Mouse (Mus musculus) neural tube, embryonic 11.5 days (tissue): ENCODE data around the gene Cyp4f40. TPM values are rescaled to one million over a fixed set of nuclear protein-coding genes. Genes with fewer than 3 reads are reported as not detected.
"Not testable (repeated sequence)": the region's sequence is repeated elsewhere in the genome, so short reads cannot be mapped to it uniquely, and the experiment has no call there.

Experiments used
- ATAC-seq: fragments of 200-750 bp; cut with Nextera tagmentation; 2 replicates; pipeline ENCODE4 v1.8.0; 2017; ENCODE audit warnings: moderate number of reproducible peaks, mild to moderate bottlenecking, moderate TSS enrichment, moderate library complexity; ENCODE audit not compliant: insufficient read depth, low FRiP score, low TSS enrichment
- DNase-seq: peaks from one replicate; pipeline ENCODE4 v3.0.0-alpha.2; 2015; ENCODE audit warnings: low spot score
- H3K27ac ChIP-seq: fragments of 300-500 bp; sonication (generic); 2 replicates; pipeline ENCODE4 v1.5.1; 2014; ENCODE audit warnings: low read depth, mild to moderate bottlenecking, low read length
- H3K27me3 ChIP-seq: fragments of 300-500 bp; sonication (generic); 2 replicates; pipeline ENCODE4 v1.6.1; 2014; ENCODE audit warnings: mild to moderate bottlenecking, low read length, mixed read lengths; ENCODE audit not compliant: control insufficient read depth, insufficient read depth
- H3K36me3 ChIP-seq: fragments of 300-500 bp; sonication (generic); 2 replicates; pipeline ENCODE4 v1.6.1; 2014; ENCODE audit warnings: mild to moderate bottlenecking, low read length, moderate library complexity, mixed read lengths; ENCODE audit not compliant: control insufficient read depth, insufficient read depth
- H3K4me1 ChIP-seq: fragments of 300-500 bp; sonication (generic); 2 replicates; pipeline ENCODE4 v1.6.1; 2014; ENCODE audit warnings: low read length, mixed read lengths; ENCODE audit not compliant: control insufficient read depth, insufficient read depth
- H3K4me2 ChIP-seq: fragments of 300-500 bp; sonication (generic); 2 replicates; pipeline ENCODE4 v1.6.1; 2014; ENCODE audit warnings: low read depth, mild to moderate bottlenecking, moderate library complexity
- H3K4me3 ChIP-seq: fragments of 300-500 bp; sonication (generic); 2 replicates; pipeline ENCODE4 v1.5.1; 2014; ENCODE audit warnings: low read depth, low read length
- H3K9ac ChIP-seq: fragments of 300-500 bp; sonication (generic); 2 replicates; pipeline ENCODE4 v1.6.1; 2014; ENCODE audit warnings: mild to moderate bottlenecking, low read length
- H3K9me3 ChIP-seq: fragments of 300-500 bp; sonication (generic); 2 replicates; pipeline ENCODE4 v1.6.1; 2016; ENCODE audit warnings: low read length; ENCODE audit not compliant: control insufficient read depth
- WGBS: fragments of 180-500 bp; shearing (Covaris S2); extraction: QIAGEN DNeasy Blood & Tissue Kit; methylation state at CpG from one replicate; pipeline ENCODE4 v1.1.7; 2014; 5-methylcytosine and 5-hydroxymethylcytosine counted together
- polyA plus RNA-seq: library from polyadenylated mRNA; unstranded; fragments of >200 nt; fragmentation: Nextera tagmentation; extraction: Ambion mirVana; gene quantifications from 2 replicates; pipeline ENCODE4 v1.2.1, GENCODE M21; 2014

The Cyp4f40 gene
- polyA plus RNA-seq, 1 experiment from 2014 or later: not detected

DNA sequence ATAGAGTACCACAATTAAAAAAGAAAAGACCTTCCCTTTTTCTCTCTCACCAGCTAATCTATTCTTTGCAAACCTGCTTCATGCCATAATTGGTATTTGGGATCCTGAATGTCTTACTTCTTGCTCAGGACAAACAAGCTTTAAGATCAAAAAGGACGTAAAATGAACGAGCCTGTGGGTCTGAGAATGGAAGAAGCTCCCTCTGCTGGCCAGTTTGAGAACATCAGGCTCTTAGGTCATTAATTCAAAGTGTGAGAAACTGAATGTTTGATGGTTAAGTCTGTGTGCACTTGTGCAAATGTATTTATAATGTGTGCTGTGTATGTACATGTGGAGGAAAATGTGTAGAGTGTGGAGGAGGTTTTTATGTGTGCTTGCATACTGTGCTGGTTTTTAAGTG lies 21.7 kb downstream of the Cyp4f40 start:
- Histone ChIP-seq H3K4me3 (no peak overlapping the region), H3K4me1 (peaks cover 1% of the 10 kb centered on the region; the same call in 1 of the 2 replicates), H3K4me2 (no peak overlapping the region), H3K27me3 (no peaks in the 10 kb centered on the region), H3K36me3 (no peaks in the 10 kb centered on the region), H3K27ac (no peak overlapping the region), H3K9ac (no peak overlapping the region), H3K9me3 (no peaks in the 10 kb centered on the region)
- ATAC-seq: no peak
- 23% methylated on average over 2 of the region's 2 CpGs for WGBS
- peak; percentile 45 for DNase-seq

DNA sequence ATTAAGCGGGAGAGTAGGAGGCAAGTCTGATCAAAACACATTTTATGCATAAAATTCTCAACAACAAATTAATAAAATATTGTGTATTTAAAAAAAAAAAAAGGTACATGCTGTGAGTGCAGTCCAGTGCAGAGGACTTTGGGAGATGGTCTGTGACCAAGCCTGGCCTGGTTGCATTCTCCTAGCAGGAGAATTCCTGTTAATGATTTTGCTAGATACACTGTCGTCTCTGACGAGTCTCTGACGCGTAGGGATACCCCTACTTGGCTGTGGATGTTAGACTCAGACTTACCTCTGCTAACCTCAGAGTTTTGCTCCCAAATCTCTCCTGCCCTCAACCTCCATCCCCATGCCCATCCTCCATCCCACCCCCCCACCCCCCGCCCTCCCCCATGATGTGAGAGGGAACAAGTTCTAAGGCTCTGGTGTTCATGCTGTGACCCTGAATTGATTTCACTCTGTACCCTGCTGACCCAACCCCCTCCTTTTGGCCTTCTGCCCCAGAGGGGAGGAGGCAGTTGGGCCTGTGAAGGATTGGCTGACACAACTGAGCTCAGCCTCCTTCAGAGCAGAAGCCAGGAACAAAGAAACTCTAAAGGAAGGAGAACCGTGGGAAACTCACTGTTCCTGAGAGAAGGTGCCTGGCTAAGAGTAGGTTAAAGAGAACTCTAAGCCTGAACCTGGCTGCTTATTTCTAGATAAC lies 26.5 kb downstream of the Cyp4f40 start, which contains the start of gene Cyp4f15:
Gene Cyp4f15 (plus strand): TSS at position 580 of the 703 bp plus-strand sequence.
- Histone ChIP-seq H3K9ac (no peak within 1 kb of the TSS), H3K27ac (no peak within 1 kb of the TSS), H3K4me2 (no peak within 1 kb of the TSS), H3K4me1 (peaks cover 3% of the 10 kb centered on the region), H3K36me3 (no peaks in the 10 kb centered on the region), H3K27me3 (no peaks in the 10 kb centered on the region), H3K4me3 (no peak within 1 kb of the TSS), H3K9me3 (no peaks in the 10 kb centered on the region)
- DNase-seq: peak; percentile 23
- no peak for ATAC-seq
- WGBS: 20% methylated on average over 7 of the region's 7 CpGs

DNA sequence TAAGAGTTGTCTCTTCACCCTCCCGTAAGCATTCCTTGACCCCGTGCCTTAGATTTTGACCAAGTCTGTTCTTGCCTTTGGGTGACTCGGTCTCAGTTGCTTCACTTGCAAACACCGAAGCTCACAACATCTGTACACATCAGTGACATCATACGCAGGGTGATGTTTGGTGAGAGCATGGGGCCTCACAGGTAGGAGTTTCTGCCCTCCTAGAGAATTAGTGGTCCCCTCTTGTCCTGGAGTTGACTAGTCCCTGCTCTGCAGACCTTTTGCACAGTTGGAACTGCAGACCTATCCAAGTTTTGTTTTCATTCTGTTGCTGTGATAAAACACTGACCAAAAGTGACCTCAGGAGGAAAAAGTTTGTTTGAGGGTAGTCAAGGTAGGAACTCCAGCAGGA lies 28.0 kb downstream of the Cyp4f40 start:
- Histone ChIP-seq H3K4me1 (peaks cover 3% of the 10 kb centered on the region), H3K4me3 (no peak overlapping the region)
- DNase-seq: no peak

DNA sequence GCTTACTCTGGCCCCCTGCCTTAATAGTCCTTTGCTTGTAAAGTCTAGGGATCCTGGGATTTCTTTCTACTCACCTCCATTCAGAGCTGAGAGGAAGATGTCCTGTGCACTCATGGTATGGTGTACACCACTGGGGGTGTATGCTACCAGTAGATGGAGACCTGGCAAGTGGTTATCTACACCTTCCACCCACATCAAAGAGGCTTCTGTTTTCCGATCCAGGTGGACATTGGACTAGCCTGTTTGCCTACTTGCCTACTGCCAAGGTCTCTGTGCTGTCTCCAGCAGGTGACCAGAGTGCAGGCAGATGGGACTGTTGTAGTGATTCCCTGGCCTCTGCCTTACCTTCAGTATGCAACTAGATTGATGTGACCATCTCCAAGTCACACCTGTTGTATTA lies 32.3 kb downstream of the Cyp4f40 start:
- H3K9me3 ChIP-seq: no peaks in the 10 kb centered on the region

More for the DNA sequence above, 28.0 kb downstream of the Cyp4f40 start:
- Histone ChIP-seq H3K36me3 (no peaks in the 10 kb centered on the region), H3K27me3 (no peaks in the 10 kb centered on the region), H3K9me3 (no peaks in the 10 kb centered on the region), H3K9ac (no peak overlapping the region), H3K27ac (no peak overlapping the region), H3K4me2 (no peak overlapping the region)
- WGBS: 87% methylated on average over 5 of the region's 5 CpGs
- no peak for ATAC-seq

DNA sequence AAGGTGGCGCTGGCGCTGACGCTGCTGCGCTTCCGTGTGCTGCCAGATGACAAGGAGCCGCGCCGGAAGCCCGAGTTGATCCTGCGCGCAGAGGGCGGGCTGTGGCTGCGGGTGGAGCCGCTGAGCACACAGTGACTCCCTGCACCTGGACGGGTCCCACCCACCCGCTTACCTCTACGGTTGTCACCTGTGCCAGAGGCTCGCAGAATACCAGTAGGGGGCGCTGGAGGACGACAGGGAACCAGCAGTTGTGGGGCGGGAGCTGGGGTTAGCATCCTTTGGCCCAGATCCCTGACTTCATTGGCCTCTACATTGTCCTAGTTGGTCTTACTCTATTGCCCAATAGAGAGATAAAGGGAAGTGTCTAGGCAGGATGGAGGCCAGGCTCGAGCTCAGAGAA lies 44.1 kb downstream of the Cyp4f40 start:
- no peak overlapping the region for H3K4me2 ChIP-seq
- H3K4me3 ChIP-seq: no peak overlapping the region

More for the DNA sequence above, 32.3 kb downstream of the Cyp4f40 start:
- DNase-seq (no peak), ATAC-seq (no peak)
- H3K27ac ChIP-seq: no peak overlapping the region
- H3K36me3 ChIP-seq: no peaks in the 10 kb centered on the region
- no peaks in the 10 kb centered on the region; the same call in 1 of the 2 replicates for H3K4me1 ChIP-seq
- 96% methylated on average over 1 of the region's 1 CpGs for whole genome bisulfite sequencing
- H3K4me2 ChIP-seq: no peak overlapping the region
- H3K4me3 ChIP-seq: no peak overlapping the region
- no peak overlapping the region for H3K9ac ChIP-seq
- no peaks in the 10 kb centered on the region for H3K27me3 ChIP-seq

DNA sequence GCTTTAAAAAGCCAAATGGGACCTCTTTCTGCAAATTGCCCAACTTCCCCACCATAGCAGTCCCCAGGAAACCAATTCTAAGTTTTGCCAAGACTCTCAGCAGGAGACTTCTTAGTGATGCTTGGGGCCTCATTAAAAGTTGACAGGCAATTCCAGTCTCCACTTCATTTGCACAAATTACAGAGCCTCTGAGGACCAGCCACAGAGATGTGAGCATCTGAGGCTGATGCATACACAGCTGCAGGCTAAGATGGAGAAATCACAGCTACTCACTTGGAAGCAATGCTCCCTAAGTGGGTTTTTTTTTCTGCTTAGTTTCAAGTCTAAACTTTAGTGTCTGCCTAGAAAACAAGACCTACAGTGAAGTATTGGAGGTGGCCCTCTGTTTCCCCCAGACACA lies 51.8 kb downstream of the Cyp4f40 start:
- H3K9ac ChIP-seq, H3K27ac ChIP-seq, H3K4me2 ChIP-seq, H3K27me3 ChIP-seq, H3K9me3 ChIP-seq, H3K36me3 ChIP-seq, H3K4me1 ChIP-seq, ATAC-seq, DNase-seq, H3K4me3 ChIP-seq: not testable (repeated sequence)

More for the DNA sequence above, 44.1 kb downstream of the Cyp4f40 start:
- 52% methylated on average over 22 of the region's 22 CpGs for WGBS
- Histone ChIP-seq H3K9ac (no peak overlapping the region), H3K9me3 (no peaks in the 10 kb centered on the region), H3K27me3 (no peaks in the 10 kb centered on the region), H3K4me1 (no peaks in the 10 kb centered on the region), H3K36me3 (no peaks in the 10 kb centered on the region), H3K27ac (no peak overlapping the region)
- DNase-seq (no peak), ATAC-seq (no peak)

DNA sequence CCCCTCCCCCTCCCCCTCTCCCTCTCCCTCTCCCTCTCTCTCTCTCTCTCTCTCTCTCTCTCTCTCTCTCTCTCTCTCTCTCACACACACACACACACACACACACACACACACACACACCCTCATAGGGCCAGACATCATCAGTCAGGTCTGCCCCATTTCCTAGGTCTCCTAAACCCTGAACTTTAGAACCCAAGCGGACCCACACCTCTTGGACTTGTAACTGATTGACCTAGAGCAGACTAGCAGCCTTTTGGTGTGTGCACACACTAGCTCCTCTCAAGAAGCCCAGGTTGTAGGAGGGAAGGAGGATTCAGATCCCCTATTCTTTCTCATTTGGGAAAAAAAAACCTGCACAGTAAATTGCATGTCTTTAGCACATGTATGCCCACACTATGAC lies 63.5 kb downstream of the Cyp4f40 start:
- not testable (repeated sequence) for H3K27ac ChIP-seq, H3K9ac ChIP-seq, H3K4me3 ChIP-seq, H3K27me3 ChIP-seq, DNase-seq, H3K4me2 ChIP-seq, ATAC-seq, H3K4me1 ChIP-seq, H3K36me3 ChIP-seq, H3K9me3 ChIP-seq
- 95% methylated on average over 1 of the region's 1 CpGs for WGBS

DNA sequence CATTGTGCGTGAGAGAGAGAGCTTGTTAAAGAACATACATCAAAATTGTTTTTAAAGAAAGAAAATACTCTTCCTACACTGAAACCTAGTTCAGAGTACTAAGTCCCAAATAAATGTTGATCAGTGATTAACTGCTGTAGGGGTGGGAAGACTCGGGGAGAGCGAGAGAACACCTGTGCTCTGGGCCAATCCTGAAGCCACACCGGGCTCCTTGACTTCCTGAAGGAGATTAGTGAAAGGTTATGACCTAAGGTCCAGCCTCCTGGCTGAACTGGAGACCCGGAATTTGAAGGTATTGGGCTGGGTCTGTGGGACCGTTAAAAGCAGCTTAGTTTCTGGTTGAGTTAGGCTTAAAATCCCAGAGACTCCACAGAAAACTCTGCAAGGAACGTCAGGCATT lies 64.1 kb downstream of the Cyp4f40 start:
- Histone ChIP-seq H3K4me2 (no peak overlapping the region), H3K4me3 (no peak overlapping the region), H3K9me3 (no peaks in the 10 kb centered on the region), H3K4me1 (no peaks in the 10 kb centered on the region), H3K27me3 (no peaks in the 10 kb centered on the region), H3K27ac (no peak overlapping the region), H3K9ac (no peak overlapping the region), H3K36me3 (no peaks in the 10 kb centered on the region)
- WGBS: 86% methylated on average over 7 of the region's 7 CpGs
- DNase-seq: no peak
- ATAC-seq: no peak

DNA sequence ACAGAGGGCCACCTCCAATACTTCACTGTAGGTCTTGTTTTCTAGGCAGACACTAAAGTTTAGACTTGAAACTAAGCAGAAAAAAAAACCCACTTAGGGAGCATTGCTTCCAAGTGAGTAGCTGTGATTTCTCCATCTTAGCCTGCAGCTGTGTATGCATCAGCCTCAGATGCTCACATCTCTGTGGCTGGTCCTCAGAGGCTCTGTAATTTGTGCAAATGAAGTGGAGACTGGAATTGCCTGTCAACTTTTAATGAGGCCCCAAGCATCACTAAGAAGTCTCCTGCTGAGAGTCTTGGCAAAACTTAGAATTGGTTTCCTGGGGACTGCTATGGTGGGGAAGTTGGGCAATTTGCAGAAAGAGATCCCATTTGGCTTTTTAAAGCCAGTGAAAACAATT lies 67.7 kb downstream of the Cyp4f40 start:
- not testable (repeated sequence) for H3K9ac ChIP-seq, ATAC-seq, H3K4me2 ChIP-seq, H3K4me1 ChIP-seq, H3K27ac ChIP-seq, H3K4me3 ChIP-seq, H3K36me3 ChIP-seq, H3K9me3 ChIP-seq, DNase-seq, H3K27me3 ChIP-seq
